Mouse (Mus musculus) heart, embryonic 15.5 days (tissue): Measurements from ENCODE around the gene Pgc. TPM values are rescaled to one million over a fixed set of nuclear protein-coding genes. Genes with fewer than 3 reads are reported as not detected.

Experiments
- ATAC-seq: fragments of 200-750 bp; cut with Nextera tagmentation; replicated peaks from 2 replicates; pipeline ENCODE4 v1.8.0; 2017; ENCODE audit warnings: low read depth, moderate TSS enrichment; ENCODE audit not compliant: insufficient number of reproducible peaks, insufficient read depth, low FRiP score
- H3K27ac ChIP-seq: fragments of 300-500 bp; sonication (generic); 2 replicates; pipeline ENCODE4 v1.5.1; 2015; ENCODE audit warnings: mild to moderate bottlenecking, inconsistent platforms
- H3K27me3 ChIP-seq: fragments of 300-500 bp; sonication (generic); 2 replicates; pipeline ENCODE4 v1.6.1; 2015; ENCODE audit warnings: inconsistent platforms
- H3K36me3 ChIP-seq: fragments of 300-500 bp; sonication (generic); 2 replicates; pipeline ENCODE4 v1.6.1; 2015; ENCODE audit warnings: mild to moderate bottlenecking, inconsistent platforms
- H3K4me1 ChIP-seq: fragments of 300-500 bp; sonication (generic); replicated peaks from 2 replicates; pipeline ENCODE4 v1.6.1; 2015; ENCODE audit warnings: inconsistent platforms
- H3K4me2 ChIP-seq: fragments of 300-500 bp; sonication (generic); 2 replicates; pipeline ENCODE4 v1.6.1; 2015; ENCODE audit warnings: inconsistent platforms, mild to moderate bottlenecking, moderate library complexity
- H3K4me3 ChIP-seq: fragments of 300-500 bp; sonication (generic); 2 replicates; pipeline ENCODE4 v1.5.1; 2015; ENCODE audit warnings: mild to moderate bottlenecking, inconsistent platforms
- H3K9ac ChIP-seq: fragments of 300-500 bp; sonication (generic); 2 replicates; pipeline ENCODE4 v1.6.1; 2015; ENCODE audit warnings: mild to moderate bottlenecking, inconsistent platforms
- H3K9me3 ChIP-seq: fragments of 300-500 bp; sonication (generic); replicated peaks from 2 replicates; pipeline ENCODE4 v1.6.1; 2016; ENCODE audit warnings: inconsistent platforms
- WGBS: fragments of 180-500 bp; shearing (Covaris S2); methylation state at CpG from one replicate; pipeline ENCODE4 v1.1.7; 2015; ENCODE audit warnings: mixed read lengths; 5-methylcytosine and 5-hydroxymethylcytosine counted together
- polyA plus RNA-seq: library from polyadenylated mRNA; unstranded; fragments of >200 nt; fragmentation: Nextera tagmentation; extraction: Ambion mirVana; gene quantifications from 2 replicates; pipeline ENCODE4 v1.2.1, GENCODE M21; 2015

The Pgc gene
- polyA plus RNA-seq, 1 experiment from 2014 or later = 0.40 TPM

GRCm38 (mm10) chr17:47710036-47710435 is 16.6 kb upstream of the Pgc start:
- ATAC-seq = no peak
- H3K27ac ChIP-seq = no peak overlapping the region
- 67% methylated on average over 3 of the region's 3 CpGs for WGBS

GRCm38 (mm10) chr17:47711883-47712282 is 14.8 kb upstream of the Pgc start:
- Histone ChIP-seq H3K9ac (no peak overlapping the region), H3K27ac (no peak overlapping the region), H3K9me3 (no peaks in the 10 kb centered on the region), H3K36me3 (no peaks in the 10 kb centered on the region), H3K4me1 (no peaks in the 10 kb centered on the region), H3K4me3 (no peak overlapping the region), H3K4me2 (no peak overlapping the region), H3K27me3 (no peaks in the 10 kb centered on the region)
- ATAC-seq = no peak; the same call in 1 of the 2 replicates
- WGBS = 28% methylated on average over 6 of the region's 6 CpGs

More at GRCm38 (mm10) chr17:47710036-47710435, 16.6 kb upstream of the Pgc start:
- Histone ChIP-seq H3K27me3 (no peaks in the 10 kb centered on the region; the same call in 1 of the 2 replicates), H3K4me2 (no peak overlapping the region), H3K4me3 (no peak overlapping the region), H3K9ac (no peak overlapping the region), H3K9me3 (no peaks in the 10 kb centered on the region), H3K4me1 (0 out of 2 replicates have a peak, but pooled peaks cover 3% of the 10 kb centered on the region), H3K36me3 (no peaks in the 10 kb centered on the region)

- no peaks in the 10 kb centered on the region for H3K36me3 ChIP-seq
- no peaks in the 10 kb centered on the region for H3K4me1 ChIP-seq
- H3K4me3 ChIP-seq = no peak overlapping the region
- no peak overlapping the region for H3K27ac ChIP-seq
- no peak overlapping the region for H3K9ac ChIP-seq
- H3K4me2 ChIP-seq = no peak overlapping the region
- ATAC-seq = no peak
- H3K27me3 ChIP-seq = no peaks in the 10 kb centered on the region
- 46% methylated on average over 22 of the region's 22 CpGs for WGBS
- no peaks in the 10 kb centered on the region for H3K9me3 ChIP-seq
Observed at GRCm38 (mm10) chr17:47712889-47713571, 13.6 kb upstream of the Pgc start.

GRCm38 (mm10) chr17:47715037-47715436 is 11.6 kb upstream of the Pgc start:
- Histone ChIP-seq H3K36me3 (no peaks in the 10 kb centered on the region), H3K4me2 (no peak overlapping the region), H3K27ac (no peak overlapping the region), H3K4me1 (no peaks in the 10 kb centered on the region), H3K27me3 (no peaks in the 10 kb centered on the region), H3K9me3 (no peaks in the 10 kb centered on the region), H3K9ac (no peak overlapping the region), H3K4me3 (no peak overlapping the region)
- WGBS = 57% methylated on average over 3 of the region's 3 CpGs
- no peak for ATAC-seq

- 44% methylated on average over 4 of the region's 4 CpGs for WGBS
- ATAC-seq = no peak
- Histone ChIP-seq H3K4me3 (no peak overlapping the region), H3K27ac (no peak overlapping the region), H3K4me1 (0 out of 2 replicates have a peak, but pooled peaks cover 4% of the 10 kb centered on the region), H3K27me3 (0 out of 2 replicates have a peak, but pooled peaks cover 2% of the 10 kb centered on the region), H3K9ac (no peak overlapping the region), H3K9me3 (no peaks in the 10 kb centered on the region), H3K36me3 (no peaks in the 10 kb centered on the region), H3K4me2 (no peak overlapping the region)
Observed at GRCm38 (mm10) chr17:47721183-47721582, 5.5 kb upstream of the Pgc start.

GRCm38 (mm10) chr17:47730633-47731575 is 4.3 kb downstream of the Pgc start:
- Histone ChIP-seq H3K4me3 (no peak overlapping the region), H3K4me2 (no peak overlapping the region), H3K27me3 (peaks cover 8% of the 10 kb centered on the region; the same call in 1 of the 2 replicates), H3K9me3 (no peaks in the 10 kb centered on the region), H3K4me1 (no peaks in the 10 kb centered on the region), H3K36me3 (no peaks in the 10 kb centered on the region), H3K27ac (no peak overlapping the region), H3K9ac (no peak overlapping the region)
- ATAC-seq = no peak
- 59% methylated on average over 24 of the region's 24 CpGs for WGBS

GRCm38 (mm10) chr17:47735553-47736100 is 9.0 kb downstream of the Pgc start:
- H3K36me3 ChIP-seq = no peaks in the 10 kb centered on the region
- H3K4me1 ChIP-seq = peaks cover 22% of the 10 kb centered on the region
- no peak overlapping the region for H3K9ac ChIP-seq
- H3K4me2 ChIP-seq = no peak overlapping the region
- no peak for ATAC-seq
- H3K9me3 ChIP-seq = no peaks in the 10 kb centered on the region
- H3K4me3 ChIP-seq = no peak overlapping the region
- no peaks in the 10 kb centered on the region for H3K27me3 ChIP-seq
- no peak overlapping the region for H3K27ac ChIP-seq
- WGBS = 69% methylated on average over 14 of the region's 14 CpGs

- Histone ChIP-seq H3K27me3 (no peaks in the 10 kb centered on the region), H3K4me2 (peak within 1 kb of the TSS; percentile 94), H3K4me3 (peak within 1 kb of the TSS; percentile 87), H3K4me1 (peaks cover 33% of the 10 kb centered on the region), H3K9ac (peak within 1 kb of the TSS; percentile 93), H3K36me3 (no peaks in the 10 kb centered on the region), H3K9me3 (no peaks in the 10 kb centered on the region), H3K27ac (peak within 1 kb of the TSS; percentile 96)
- WGBS = under 1% methylated on average over 47 of the region's 47 CpGs
- ATAC-seq = peak; percentile 72
Observed at GRCm38 (mm10) chr17:47736856-47737255, 10.2 kb downstream of the Pgc start, which contains the start of gene Tfeb. Gene Tfeb (plus strand): TSS chr17:47737030.

- H3K4me1 ChIP-seq = peaks cover 37% of the 10 kb centered on the region
- peak overlapping the region; percentile 87 for H3K4me3 ChIP-seq
- peak overlapping the region; percentile 96 for H3K27ac ChIP-seq
- H3K4me2 ChIP-seq = peak overlapping the region; percentile 94
- H3K9ac ChIP-seq = peak overlapping the region; percentile 93
- peak; percentile 92 for ATAC-seq
- no peaks in the 10 kb centered on the region for H3K36me3 ChIP-seq
- H3K27me3 ChIP-seq = no peaks in the 10 kb centered on the region
- under 1% methylated on average over 50 of the region's 60 CpGs for WGBS
- no peaks in the 10 kb centered on the region for H3K9me3 ChIP-seq
Observed at GRCm38 (mm10) chr17:47737271-47738065, 10.8 kb downstream of the Pgc start.

- Histone ChIP-seq H3K4me2 (peak overlapping the region; percentile 94), H3K27me3 (no peaks in the 10 kb centered on the region), H3K27ac (peak overlapping the region; percentile 96), H3K9me3 (no peaks in the 10 kb centered on the region), H3K9ac (peak overlapping the region; percentile 93), H3K4me3 (peak overlapping the region; percentile 87), H3K4me1 (peaks cover 44% of the 10 kb centered on the region), H3K36me3 (no peaks in the 10 kb centered on the region)
- 1% methylated on average over 52 of the region's 61 CpGs for WGBS
- ATAC-seq = peak; percentile 29
Observed at GRCm38 (mm10) chr17:47738066-47738878, 11.6 kb downstream of the Pgc start.
